7 mouse cellular contexts compared by ENCODE assay signal in the genomic region with DNA sequence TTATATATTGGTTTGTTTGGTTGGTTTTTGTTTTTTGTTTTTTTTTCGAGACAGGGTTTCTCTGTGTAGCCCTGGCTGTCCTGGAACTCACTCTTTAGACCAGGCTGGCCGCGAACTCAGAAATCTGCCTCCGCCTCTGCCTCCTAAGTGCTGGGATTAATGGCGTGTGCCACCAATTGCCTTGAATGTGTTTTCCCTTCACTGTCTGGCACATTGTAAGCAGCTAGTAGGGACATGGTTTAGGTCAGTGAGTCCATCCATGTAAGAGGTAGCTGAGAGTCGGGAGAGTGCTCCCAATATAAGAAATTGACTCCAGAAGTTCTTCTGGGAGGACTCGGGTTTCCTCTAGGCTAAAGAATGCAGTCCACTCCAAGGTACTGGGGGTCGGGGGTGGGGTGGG. TPM values are rescaled to one million over a fixed set of nuclear protein-coding genes. Genes with fewer than 3 reads are reported as not detected.
DNase-seq lines count a peak whose midpoint lies in the region; ATAC-seq lines count a peak whose summit lies in the region.

No protein-coding gene starts in this region.

- 28% methylated on average over 8 of the region's 8 CpGs for WGBS in liver, embryonic 11.5 days
- WGBS in embryonic facial prominence, embryonic 15.5 days: 29% methylated on average over 8 of the region's 8 CpGs
- 25% methylated on average over 8 of the region's 8 CpGs for WGBS in intestine, embryonic 15.5 days
- WGBS in neural tube, embryonic 13.5 days: 26% methylated on average over 8 of the region's 8 CpGs

- H3K4me2 ChIP-seq in liver, embryonic 11.5 days: peak overlapping the region; percentile 92
- H3K4me2 ChIP-seq in embryonic facial prominence, embryonic 15.5 days (replicated peaks): peak overlapping the region; percentile 92
- peak overlapping the region; percentile 91 for H3K4me2 ChIP-seq in intestine, embryonic 15.5 days (replicated peaks)
- H3K4me2 ChIP-seq in neural tube, embryonic 13.5 days: peak overlapping the region; percentile 39

- no peak for ATAC-seq in liver, embryonic 11.5 days (replicated peaks; ENCODE audit: low FRiP score)
- no peak for ATAC-seq in embryonic facial prominence, embryonic 15.5 days (ENCODE audit: insufficient number of reproducible peaks, low FRiP score, low TSS enrichment, low read depth)
- ATAC-seq in intestine, embryonic 15.5 days: no peak
- no peak; the same call in none of the 2 replicates for ATAC-seq in neural tube, embryonic 13.5 days (ENCODE audit: low read depth)

- DNase-seq in liver, embryonic 11.5 days (ENCODE audit: low spot score): no peak
- no peak for DNase-seq in liver
- DNase-seq in right cerebral cortex, postnatal 10 days (ENCODE audit: low spot score in 2 of 2): no peak
- DNase-seq in adrenal gland, postnatal 36 days: no peak

- H3K4me1 ChIP-seq in liver, embryonic 11.5 days (replicated peaks; ENCODE audit: control insufficient read depth, insufficient read depth, low read length): peaks cover 43% of the 10 kb centered on the region
- peaks cover 50% of the 10 kb centered on the region for H3K4me1 ChIP-seq in embryonic facial prominence, embryonic 15.5 days
- peaks cover 28% of the 10 kb centered on the region for H3K4me1 ChIP-seq in intestine, embryonic 15.5 days (replicated peaks)
- peaks cover 51% of the 10 kb centered on the region for H3K4me1 ChIP-seq in neural tube, embryonic 13.5 days (replicated peaks)

- H3K9ac ChIP-seq in liver, embryonic 11.5 days (ENCODE audit: low read depth, low read length): peak overlapping the region; percentile 81; the same call in 1 of the 2 replicates
- no peak overlapping the region for H3K9ac ChIP-seq in embryonic facial prominence, embryonic 15.5 days
- H3K9ac ChIP-seq in intestine, embryonic 15.5 days: peak overlapping the region; percentile 73; the same call in 1 of the 2 replicates
- peak overlapping the region; percentile 89 for H3K9ac ChIP-seq in neural tube, embryonic 13.5 days

- peak overlapping the region; percentile 77 for H3K4me3 ChIP-seq in liver, embryonic 11.5 days (ENCODE audit: low read depth, low read length)
- peak overlapping the region; percentile 71 for H3K4me3 ChIP-seq in embryonic facial prominence, embryonic 15.5 days (replicated peaks)
- H3K4me3 ChIP-seq in intestine, embryonic 15.5 days (replicated peaks): peak overlapping the region; percentile 85
- H3K4me3 ChIP-seq in neural tube, embryonic 13.5 days: peak overlapping the region; percentile 83

- peak overlapping the region; percentile 79; the same call in 1 of the 2 replicates for H3K27ac ChIP-seq in liver, embryonic 11.5 days (ENCODE audit: low read depth, low read length)
- 0 out of 2 replicates have a peak overlapping the region, but pooled peaks have one; percentile 40 for H3K27ac ChIP-seq in embryonic facial prominence, embryonic 15.5 days (replicated peaks)
- H3K27ac ChIP-seq in intestine, embryonic 15.5 days: no peak overlapping the region
- peak overlapping the region; percentile 46; the same call in 1 of the 2 replicates for H3K27ac ChIP-seq in neural tube, embryonic 13.5 days (replicated peaks)

- no peaks in the 10 kb centered on the region for H3K27me3 ChIP-seq in liver, embryonic 11.5 days (replicated peaks; ENCODE audit: control insufficient read depth, insufficient read depth, low read length)
- H3K27me3 ChIP-seq in embryonic facial prominence, embryonic 15.5 days: no peaks in the 10 kb centered on the region
- H3K27me3 ChIP-seq in intestine, embryonic 15.5 days (replicated peaks): no peaks in the 10 kb centered on the region
- H3K27me3 ChIP-seq in neural tube, embryonic 13.5 days: no peaks in the 10 kb centered on the region

- H3K36me3 ChIP-seq in liver, embryonic 11.5 days (ENCODE audit: control insufficient read depth, insufficient read depth, low read length): peaks cover 3% of the 10 kb centered on the region; the same call in 1 of the 2 replicates
- peaks cover 17% of the 10 kb centered on the region for H3K36me3 ChIP-seq in embryonic facial prominence, embryonic 15.5 days
- no peaks in the 10 kb centered on the region; the same call in 1 of the 2 replicates for H3K36me3 ChIP-seq in intestine, embryonic 15.5 days
- H3K36me3 ChIP-seq in neural tube, embryonic 13.5 days: peaks cover 11% of the 10 kb centered on the region; the same call in 1 of the 2 replicates

- H3K9me3 ChIP-seq in liver, embryonic 11.5 days (ENCODE audit: control insufficient read depth, low read length): no peaks in the 10 kb centered on the region
- H3K9me3 ChIP-seq in embryonic facial prominence, embryonic 15.5 days (replicated peaks): no peaks in the 10 kb centered on the region
- H3K9me3 ChIP-seq in intestine, embryonic 15.5 days: no peaks in the 10 kb centered on the region
- H3K9me3 ChIP-seq in neural tube, embryonic 13.5 days: no peaks in the 10 kb centered on the region

RNA-seq across cellular contexts. Expression of gene Thap11, which starts 0.6 kb away (rescaled TPM):
- 62.0 and 66.5 TPM in 2 replicates for polyA plus RNA-seq in liver, embryonic 11.5 days (2014; fragmentation: Nextera tagmentation; extraction: Ambion mirVana)
- polyA plus RNA-seq in embryonic facial prominence, embryonic 15.5 days (2015; fragmentation: Nextera tagmentation; extraction: Ambion mirVana): 73.2 and 75.8 TPM in 2 replicates
- polyA plus RNA-seq in intestine, embryonic 15.5 days (2015; fragmentation: Nextera tagmentation; extraction: Ambion mirVana): 54.9 and 60.0 TPM in 2 replicates
- 61.4 and 64.1 TPM in 2 replicates for polyA plus RNA-seq in neural tube, embryonic 13.5 days (2015; fragmentation: Nextera tagmentation; extraction: Ambion mirVana)
- total RNA-seq in adrenal gland, postnatal 36 days (2021): 10 to 100 TPM; 40.0 to 41.1 TPM

RNA-seq across cellular contexts. Expression of gene Cenpt, which starts 1.2 kb away (rescaled TPM):
- 37.0 and 37.5 TPM in 2 replicates for polyA plus RNA-seq in liver, embryonic 11.5 days (2014; fragmentation: Nextera tagmentation; extraction: Ambion mirVana)
- polyA plus RNA-seq in embryonic facial prominence, embryonic 15.5 days (2015; fragmentation: Nextera tagmentation; extraction: Ambion mirVana): 44.9 and 46.9 TPM in 2 replicates
- 33.6 and 34.9 TPM in 2 replicates for polyA plus RNA-seq in intestine, embryonic 15.5 days (2015; fragmentation: Nextera tagmentation; extraction: Ambion mirVana)
- 52.7 and 63.8 TPM in 2 replicates for polyA plus RNA-seq in neural tube, embryonic 13.5 days (2015; fragmentation: Nextera tagmentation; extraction: Ambion mirVana)
- 1 to 10 TPM; 4.3 to 9.6 TPM for total RNA-seq in adrenal gland, postnatal 36 days (2021)

RNA-seq across cellular contexts. Expression of gene Nutf2, which starts 6.1 kb away (rescaled TPM):
- polyA plus RNA-seq in liver, embryonic 11.5 days (2014; fragmentation: Nextera tagmentation; extraction: Ambion mirVana): 304 and 312 TPM in 2 replicates
- polyA plus RNA-seq in embryonic facial prominence, embryonic 15.5 days (2015; fragmentation: Nextera tagmentation; extraction: Ambion mirVana): 150 and 188 TPM in 2 replicates
- polyA plus RNA-seq in intestine, embryonic 15.5 days (2015; fragmentation: Nextera tagmentation; extraction: Ambion mirVana): 192 and 253 TPM in 2 replicates
- 198 and 201 TPM in 2 replicates for polyA plus RNA-seq in neural tube, embryonic 13.5 days (2015; fragmentation: Nextera tagmentation; extraction: Ambion mirVana)
- total RNA-seq in adrenal gland, postnatal 36 days (2021): 10 to 100 TPM; 43.2 to 43.8 TPM

RNA-seq across cellular contexts. Expression of gene Edc4, which starts 26.4 kb away (rescaled TPM):
- polyA plus RNA-seq in liver, embryonic 11.5 days (2014; fragmentation: Nextera tagmentation; extraction: Ambion mirVana): 43.7 and 47.5 TPM in 2 replicates
- polyA plus RNA-seq in embryonic facial prominence, embryonic 15.5 days (2015; fragmentation: Nextera tagmentation; extraction: Ambion mirVana): 48.9 and 56.3 TPM in 2 replicates
- polyA plus RNA-seq in intestine, embryonic 15.5 days (2015; fragmentation: Nextera tagmentation; extraction: Ambion mirVana): 35.9 and 38.4 TPM in 2 replicates
- 43.9 and 48.6 TPM in 2 replicates for polyA plus RNA-seq in neural tube, embryonic 13.5 days (2015; fragmentation: Nextera tagmentation; extraction: Ambion mirVana)
- 10 to 100 TPM; 31.6 to 38.2 TPM for total RNA-seq in adrenal gland, postnatal 36 days (2021)

RNA-seq across cellular contexts. Expression of gene Tsnaxip1, which starts 26.8 kb away (rescaled TPM):
- 0.12 TPM in 1 of 2 replicates, not detected in the other for polyA plus RNA-seq in liver, embryonic 11.5 days (2014; fragmentation: Nextera tagmentation; extraction: Ambion mirVana)
- 3.5 and 7.2 TPM in 2 replicates for polyA plus RNA-seq in embryonic facial prominence, embryonic 15.5 days (2015; fragmentation: Nextera tagmentation; extraction: Ambion mirVana)
- not detected in 2 replicates for polyA plus RNA-seq in intestine, embryonic 15.5 days (2015; fragmentation: Nextera tagmentation; extraction: Ambion mirVana)
- 0.46 and 0.54 TPM in 2 replicates for polyA plus RNA-seq in neural tube, embryonic 13.5 days (2015; fragmentation: Nextera tagmentation; extraction: Ambion mirVana)
- total RNA-seq in adrenal gland, postnatal 36 days (2021): not detected

Comparison
In these comparisons a context has a peak if more than half of its experiments do, and no peak if none do; other contexts are left out.
1. H3K4me2 ChIP-seq: peak in every context shown above with its lines; median percentile 92 in liver, embryonic 11.5 days; 92 in embryonic facial prominence, embryonic 15.5 days; 91 in intestine, embryonic 15.5 days; 39 in neural tube, embryonic 13.5 days.